Mouse (Mus musculus) bone marrow, adult 2 months (tissue): ENCODE measurements at regions not wholly inside any gene's neighbourhood (a gene's known extent, or its start where the extent isn't known, plus 50 kb on each side); places are given as distances from the start of the nearest gene placed in this dataset.
A peak's percentile ranks its signal among the peaks of the same experiment; 100 is the strongest.

Experiments
- H3K27ac ChIP-seq: fragments of 200-500 bp; 2 replicates; pipeline ENCODE4 v1.5.1; 2012; ENCODE audit warnings: low read depth, mild to moderate bottlenecking, control low read depth, inconsistent platforms, low read length; ENCODE audit not compliant: control insufficient read depth, poor library complexity, insufficient read depth
- H3K4me1 ChIP-seq: fragments of 200-500 bp; 2 replicates; pipeline ENCODE4 v1.6.1; 2011; ENCODE audit warnings: low read length; ENCODE audit not compliant: control insufficient read depth, insufficient read depth
- H3K4me3 ChIP-seq: fragments of 200-500 bp; replicated peaks from 2 replicates; pipeline ENCODE3; 2011; ENCODE audit warnings: mild to moderate bottlenecking, low read depth, low read length, control low read depth; ENCODE audit not compliant: control insufficient read depth
- CTCF ChIP-seq: fragments of 200-500 bp; IDR thresholded peaks from 2 replicates; pipeline ENCODE4 v1.5.1; 2011; ENCODE audit warnings: low read length, control low read depth; ENCODE audit not compliant: control insufficient read depth, insufficient read depth
- POLR2A ChIP-seq: fragments of 200-500 bp; IDR thresholded peaks from 2 replicates; pipeline ENCODE4 v1.6.1; 2011; ENCODE audit warnings: low read depth, mild to moderate bottlenecking, control low read depth, low read length, borderline replicate concordance; ENCODE audit not compliant: control insufficient read depth
- WGBS: fragments of 180-500 bp; shearing (Covaris S2); methylation state at CpG from one replicate; pipeline ENCODE4 v1.1.7; 2018; 5-methylcytosine and 5-hydroxymethylcytosine counted together

GRCm38 (mm10) chr11:6768599-6769436 lies 68.6 kb downstream of the Gm11983 start:
- no peak overlapping the region for H3K4me3 ChIP-seq
- TF ChIP-seq CTCF (peak; percentile 86), POLR2A (no peak)
- WGBS = 49% methylated on average over 22 of the region's 22 CpGs

GRCm38 (mm10) chr11:6766725-6767124 lies 70.7 kb downstream of the Gm11983 start:
- TF ChIP-seq POLR2A = no peak
- TF ChIP-seq CTCF = no peak
- Histone ChIP-seq H3K27ac (no peak overlapping the region), H3K4me3 (no peak overlapping the region), H3K4me1 (no peaks in the 10 kb centered on the region)
- 68% methylated on average over 7 of the region's 7 CpGs for WGBS

More at GRCm38 (mm10) chr11:6768599-6769436, 68.6 kb downstream of the Gm11983 start:
- Histone ChIP-seq H3K27ac (no peak overlapping the region), H3K4me1 (no peaks in the 10 kb centered on the region)

- no peaks in the 10 kb centered on the region for H3K4me1 ChIP-seq
- 84% methylated on average over 5 of the region's 5 CpGs for WGBS
- no peak overlapping the region for H3K27ac ChIP-seq
- no peak for TF ChIP-seq POLR2A
- no peak for TF ChIP-seq CTCF
- no peak overlapping the region for H3K4me3 ChIP-seq
Measured at GRCm38 (mm10) chr11:6765333-6765957, 72.0 kb downstream of the Gm11983 start.

GRCm38 (mm10) chr11:6764186-6764585 lies 73.3 kb downstream of the Gm11983 start:
- H3K4me1 ChIP-seq = no peaks in the 10 kb centered on the region
- H3K4me3 ChIP-seq = no peak overlapping the region
- TF ChIP-seq POLR2A = no peak
- no peak for TF ChIP-seq CTCF
- no peak overlapping the region for H3K27ac ChIP-seq
- WGBS = 78% methylated on average over 3 of the region's 3 CpGs

GRCm38 (mm10) chr11:6763001-6763400 lies 74.5 kb downstream of the Gm11983 start:
- TF ChIP-seq POLR2A (no peak), CTCF (no peak)
- WGBS = 70% methylated on average over 4 of the region's 4 CpGs
- Histone ChIP-seq H3K4me1 (no peaks in the 10 kb centered on the region), H3K27ac (no peak overlapping the region), H3K4me3 (no peak overlapping the region)

- no peak overlapping the region for H3K27ac ChIP-seq
- no peak overlapping the region for H3K4me3 ChIP-seq
- TF ChIP-seq POLR2A (no peak), CTCF (no peak)
- 78% methylated on average over 11 of the region's 11 CpGs for WGBS
- H3K4me1 ChIP-seq = no peaks in the 10 kb centered on the region
Measured at GRCm38 (mm10) chr11:6761876-6762628, 75.4 kb downstream of the Gm11983 start.

GRCm38 (mm10) chr11:6759578-6759977 lies 77.9 kb downstream of the Gm11983 start:
- no peak overlapping the region for H3K4me3 ChIP-seq
- H3K4me1 ChIP-seq = no peaks in the 10 kb centered on the region
- no peak for TF ChIP-seq CTCF
- TF ChIP-seq POLR2A = no peak
- 67% methylated on average over 4 of the region's 4 CpGs for WGBS
- no peak overlapping the region for H3K27ac ChIP-seq

GRCm38 (mm10) chr11:6739439-6739838 lies 81.1 kb downstream of the Ramp3 start:
- H3K4me1 ChIP-seq = no peaks in the 10 kb centered on the region
- TF ChIP-seq CTCF = no peak
- no peak for TF ChIP-seq POLR2A
- no peak overlapping the region for H3K27ac ChIP-seq
- 84% methylated on average over 5 of the region's 5 CpGs for WGBS
- no peak overlapping the region for H3K4me3 ChIP-seq
